Mouse (Mus musculus): Measurements from ENCODE around the gene Fibcd1.

Gene Fibcd1

GRCm38 (mm10) chr2:31809358-31809740 is 36.5 kb downstream of the Fibcd1 start:
- DNase-seq: no peak

GRCm38 (mm10) chr2:31808410-31809357 is 37.1 kb downstream of the Fibcd1 start:
- DNase-seq: no peak

- no peak for DNase-seq
Measured at GRCm38 (mm10) chr2:31806639-31807382, 39.0 kb downstream of the Fibcd1 start.

- no peak for DNase-seq
Measured at GRCm38 (mm10) chr2:31803480-31803879, 42.3 kb downstream of the Fibcd1 start.

GRCm38 (mm10) chr2:31802811-31803210 is 43.0 kb downstream of the Fibcd1 start:
- DNase-seq: no peak

GRCm38 (mm10) chr2:31801416-31801815 is 44.4 kb downstream of the Fibcd1 start:
- DNase-seq: no peak

GRCm38 (mm10) chr2:31796943-31797342 is 48.9 kb downstream of the Fibcd1 start:
- no peak for DNase-seq

- DNase-seq: no peak
Measured at GRCm38 (mm10) chr2:31792611-31793010, 53.2 kb downstream of the Fibcd1 start.

GRCm38 (mm10) chr2:31791260-31791659 is 54.5 kb downstream of the Fibcd1 start:
- no peak for DNase-seq

- no peak for DNase-seq
Measured at GRCm38 (mm10) chr2:31790728-31791251, 55.0 kb downstream of the Fibcd1 start.

- no peak for DNase-seq
Measured at GRCm38 (mm10) chr2:31789215-31789614, 56.6 kb downstream of the Fibcd1 start.

GRCm38 (mm10) chr2:31788227-31788626 is 57.6 kb downstream of the Fibcd1 start:
- no peak for DNase-seq

- DNase-seq: peak; percentile 52 to 79
Measured at GRCm38 (mm10) chr2:31787029-31787428, 58.8 kb downstream of the Fibcd1 start.

GRCm38 (mm10) chr2:31785074-31785473 is 60.7 kb downstream of the Fibcd1 start:
- DNase-seq: peak; percentile 47 to 65

GRCm38 (mm10) chr2:31782958-31783602 is 62.7 kb downstream of the Fibcd1 start:
- DNase-seq: no peak

GRCm38 (mm10) chr2:31779258-31779657 is 66.5 kb downstream of the Fibcd1 start:
- no peak for DNase-seq

GRCm38 (mm10) chr2:31776479-31776878 is 69.3 kb downstream of the Fibcd1 start:
- no peak for DNase-seq

GRCm38 (mm10) chr2:31770781-31771441 is 74.9 kb downstream of the Fibcd1 start:
- peak in 1 of 2 experiments; percentile 23 for DNase-seq

- DNase-seq: peak in 1 of 2 experiments; percentile 22
Measured at GRCm38 (mm10) chr2:31769631-31770111, 76.1 kb downstream of the Fibcd1 start.

GRCm38 (mm10) chr2:31769115-31769514 is 76.7 kb downstream of the Fibcd1 start:
- no peak for DNase-seq

- no peak for DNase-seq
Measured at GRCm38 (mm10) chr2:31767815-31768214, 78.0 kb downstream of the Fibcd1 start.

GRCm38 (mm10) chr2:31767104-31767503 is 78.7 kb downstream of the Fibcd1 start:
- DNase-seq: no peak
